Mouse (Mus musculus): ENCODE results near the gene Nhs.

Gene Nhs

GRCm38 (mm10) chrX:161943098-161943680, 216.3 kb downstream of the Nhs start:
- DNase-seq (ENCODE audit: low read depth), result no peak

- no peak for DNase-seq (ENCODE audit: low read depth)
Observed at GRCm38 (mm10) chrX:161940696-161941095, 218.8 kb downstream of the Nhs start.

- DNase-seq (ENCODE audit: low read depth), result no peak
Observed at GRCm38 (mm10) chrX:161926683-161927053, 232.9 kb downstream of the Nhs start.

- DNase-seq (ENCODE audit: low read depth), result no peak
Observed at GRCm38 (mm10) chrX:161925973-161926682, 233.4 kb downstream of the Nhs start.

GRCm38 (mm10) chrX:161922655-161923054, 236.9 kb downstream of the Nhs start:
- no peak for DNase-seq (ENCODE audit: low read depth)

- DNase-seq (ENCODE audit: low read depth), result no peak
Observed at GRCm38 (mm10) chrX:161921581-161921980, 237.9 kb downstream of the Nhs start.

- no peak for DNase-seq (ENCODE audit: low read depth)
Observed at GRCm38 (mm10) chrX:161909963-161910362, 249.6 kb downstream of the Nhs start.

GRCm38 (mm10) chrX:161908652-161909403, 250.7 kb downstream of the Nhs start:
- no peak for DNase-seq (ENCODE audit: low read depth)

GRCm38 (mm10) chrX:161907595-161908592, 251.6 kb downstream of the Nhs start:
- DNase-seq (ENCODE audit: low read depth), result no peak

- no peak for DNase-seq (ENCODE audit: low read depth)
Observed at GRCm38 (mm10) chrX:161894442-161894841, 265.1 kb downstream of the Nhs start.

GRCm38 (mm10) chrX:161883661-161884060, 275.9 kb downstream of the Nhs start:
- no peak for DNase-seq (ENCODE audit: low read depth)

GRCm38 (mm10) chrX:161877123-161877522, 282.4 kb downstream of the Nhs start:
- no peak for DNase-seq (ENCODE audit: low read depth)

GRCm38 (mm10) chrX:161873511-161873910, 286.0 kb downstream of the Nhs start:
- no peak for DNase-seq (ENCODE audit: low read depth)

GRCm38 (mm10) chrX:161871306-161871705, 288.2 kb downstream of the Nhs start:
- DNase-seq (ENCODE audit: low read depth), result no peak

GRCm38 (mm10) chrX:161855630-161856029, 303.9 kb downstream of the Nhs start:
- DNase-seq (ENCODE audit: low read depth), result no peak

GRCm38 (mm10) chrX:161853626-161854312, 305.8 kb downstream of the Nhs start:
- no peak for DNase-seq (ENCODE audit: low read depth)

GRCm38 (mm10) chrX:161826186-161826585, 333.3 kb downstream of the Nhs start:
- peak; percentile 17 for DNase-seq (ENCODE audit: low read depth)

GRCm38 (mm10) chrX:161790182-161790581, 369.3 kb downstream of the Nhs start:
- no peak for DNase-seq (ENCODE audit: low read depth)

Measured in naive thymus-derived CD4-positive, alpha-beta T cell, adult 2 months (primary cell).